Mouse (Mus musculus) kidney, postnatal 14 days (tissue): Measurements from ENCODE around the gene Ptprn2.
A peak's percentile ranks its signal among the peaks of the same experiment; 100 is the strongest.

Source experiments
- DNase-seq: peaks from one replicate; pipeline ENCODE4 v3.0.0; 2022; ENCODE audit warnings: mixed read lengths

Ptprn2 gene

GRCm38 (mm10) chr12:117078945-117079344, 593.4 kb downstream of the Ptprn2 start:
- no peak for DNase-seq

DNA sequence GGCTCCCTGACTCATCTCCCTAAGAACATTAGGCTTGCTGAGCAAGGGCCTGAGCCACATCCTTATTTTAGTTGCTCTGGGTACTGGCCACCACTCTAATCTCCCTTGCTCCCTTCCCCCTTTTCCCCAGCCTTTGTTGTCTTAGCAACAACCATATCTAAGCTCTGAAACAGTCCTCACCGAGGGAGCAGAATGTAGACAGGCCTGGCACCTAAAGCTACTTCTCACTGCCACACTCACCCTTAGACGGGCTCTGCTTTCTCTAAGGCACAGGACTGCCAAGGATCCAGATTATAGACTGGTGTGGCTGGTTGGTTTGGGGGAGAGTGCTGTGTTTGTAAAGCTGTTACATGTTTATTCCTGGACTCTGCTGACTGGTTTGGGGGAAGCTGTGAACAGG, 594.2 kb downstream of the Ptprn2 start:
- DNase-seq: no peak

GRCm38 (mm10) chr12:117083856-117084701, 598.6 kb downstream of the Ptprn2 start:
- no peak for DNase-seq

GRCm38 (mm10) chr12:117084702-117085409, 599.3 kb downstream of the Ptprn2 start:
- no peak for DNase-seq

- no peak for DNase-seq
These were observed 600.3 kb downstream of the Ptprn2 start for GRCm38 (mm10) chr12:117085661-117086335.

DNA sequence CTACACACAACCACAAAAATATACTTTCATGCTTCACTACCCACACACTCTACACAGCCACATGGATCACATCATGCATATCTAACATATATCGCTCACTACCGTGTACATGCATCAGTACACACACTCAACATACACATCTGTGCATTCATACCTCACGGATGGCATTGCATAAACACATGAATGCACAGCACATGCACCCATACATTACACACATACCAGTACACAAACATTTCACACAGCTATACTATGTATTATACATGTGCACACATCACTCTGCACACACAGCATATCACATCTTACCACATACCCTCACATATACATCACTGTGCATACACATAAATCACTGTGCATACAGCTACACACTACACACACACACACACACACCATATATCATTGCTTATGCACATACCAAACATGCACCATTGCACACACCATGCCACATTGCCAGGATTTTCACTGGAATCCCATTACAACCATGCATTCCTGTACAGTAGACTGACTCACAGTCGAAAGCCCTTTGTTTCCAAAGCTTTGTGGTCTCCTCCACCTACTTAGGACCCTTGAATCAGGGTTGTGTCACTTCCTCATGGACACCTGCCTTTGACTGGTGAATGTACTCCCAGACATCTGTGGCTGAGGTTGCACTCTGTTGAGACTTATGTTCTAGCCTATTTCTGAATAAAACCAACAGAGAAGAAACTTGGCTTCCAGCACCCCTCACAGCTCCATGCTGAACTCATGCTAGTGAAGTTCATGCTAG, 607.0 kb downstream of the Ptprn2 start:
- DNase-seq: no peak

DNA sequence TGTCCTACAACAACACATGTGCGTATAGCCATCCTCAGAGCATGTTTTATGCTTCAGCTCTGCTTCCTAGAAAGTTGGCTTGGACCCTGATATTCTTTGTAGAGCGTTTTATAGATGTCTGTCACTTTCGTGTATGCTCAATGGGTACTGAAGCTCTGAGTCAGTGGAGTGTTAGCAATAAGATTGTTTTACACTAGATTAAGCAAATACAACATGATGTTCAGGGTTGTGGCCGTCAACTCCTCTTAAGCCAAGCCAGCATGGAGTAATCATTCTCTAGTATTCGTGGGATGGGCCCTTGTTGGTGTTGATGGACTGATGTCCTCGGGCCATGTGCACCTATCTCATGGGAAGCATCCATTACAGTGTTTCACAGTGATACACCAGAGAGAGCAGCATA, 610.4 kb downstream of the Ptprn2 start:
- DNase-seq: no peak

- DNase-seq: no peak
These were observed 612.8 kb downstream of the Ptprn2 start for GRCm38 (mm10) chr12:117098295-117098694.

DNA sequence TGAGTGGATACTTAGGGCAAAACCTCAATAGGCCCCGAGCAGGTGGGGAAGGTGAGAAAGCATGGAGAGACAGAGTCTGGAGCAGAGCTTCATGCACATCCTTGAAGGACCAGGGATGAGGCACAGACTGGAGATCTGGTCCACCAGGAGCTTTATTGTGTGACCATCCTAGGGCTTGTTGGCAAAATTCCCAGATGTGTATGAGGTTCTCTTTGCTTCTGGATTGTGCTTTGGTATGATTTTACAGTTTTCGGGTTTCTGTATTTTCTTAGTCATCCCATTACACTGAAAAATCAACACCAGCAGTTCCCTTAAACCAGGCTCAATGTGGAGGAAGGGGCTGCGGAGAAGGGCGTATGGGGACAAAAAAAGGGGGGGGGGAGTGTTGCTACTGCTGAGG, 621.2 kb downstream of the Ptprn2 start:
- DNase-seq: no peak

- DNase-seq: no peak
These were observed 621.7 kb downstream of the Ptprn2 start for GRCm38 (mm10) chr12:117107143-117107616.

- no peak for DNase-seq
These were observed 629.8 kb downstream of the Ptprn2 start for GRCm38 (mm10) chr12:117115254-117115865.

- no peak for DNase-seq
These were observed 641.6 kb downstream of the Ptprn2 start for GRCm38 (mm10) chr12:117127078-117127477.

- DNase-seq: no peak
These were observed 642.0 kb downstream of the Ptprn2 start for GRCm38 (mm10) chr12:117127485-117127884.

DNA sequence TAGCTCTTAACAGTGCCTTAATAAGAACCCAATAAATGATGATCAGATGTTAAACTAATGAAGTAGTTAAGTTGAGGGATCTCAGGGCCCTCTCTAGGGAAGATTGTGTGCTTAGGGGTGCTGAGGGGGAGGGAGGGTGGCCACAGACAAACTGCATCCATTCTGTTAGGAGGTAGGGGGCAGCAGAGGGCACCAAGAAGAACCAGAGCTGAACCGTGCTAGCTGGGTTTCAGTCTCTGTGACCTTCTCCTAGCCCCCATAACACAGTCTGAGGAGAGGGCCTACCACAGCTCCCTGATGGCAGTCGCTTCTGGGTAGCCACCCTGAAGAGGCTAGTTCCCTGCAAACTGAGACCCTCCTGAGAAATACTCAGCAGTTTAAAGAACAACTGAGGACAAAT, 646.6 kb downstream of the Ptprn2 start:
- DNase-seq: peak; percentile 13

GRCm38 (mm10) chr12:117135205-117135604, 649.7 kb downstream of the Ptprn2 start:
- DNase-seq: no peak

GRCm38 (mm10) chr12:117136472-117137010, 651.0 kb downstream of the Ptprn2 start:
- DNase-seq: no peak

GRCm38 (mm10) chr12:117140901-117141300, 655.4 kb downstream of the Ptprn2 start:
- DNase-seq: no peak

GRCm38 (mm10) chr12:117141394-117141793, 655.9 kb downstream of the Ptprn2 start:
- DNase-seq: no peak

DNA sequence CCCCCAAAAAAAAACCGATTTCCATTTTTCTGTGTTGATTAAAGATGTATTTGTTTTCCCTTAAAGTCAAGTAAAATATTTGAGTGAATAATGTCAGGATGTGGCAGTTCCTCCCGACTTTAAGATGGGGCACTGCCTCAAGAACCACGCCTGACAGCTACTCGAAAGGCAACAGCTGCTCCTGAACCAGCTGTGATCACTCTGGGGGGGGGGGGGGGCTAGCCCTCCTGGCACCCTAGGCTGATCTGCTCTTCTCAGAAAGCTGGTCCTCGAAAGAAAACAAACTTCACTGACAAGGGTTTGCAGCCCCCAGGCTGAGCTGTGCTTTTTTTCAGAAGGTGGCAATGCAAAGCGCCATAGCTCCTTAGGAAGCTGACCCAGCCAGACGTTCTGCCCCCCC, 663.7 kb downstream of the Ptprn2 start:
- no peak for DNase-seq

DNA sequence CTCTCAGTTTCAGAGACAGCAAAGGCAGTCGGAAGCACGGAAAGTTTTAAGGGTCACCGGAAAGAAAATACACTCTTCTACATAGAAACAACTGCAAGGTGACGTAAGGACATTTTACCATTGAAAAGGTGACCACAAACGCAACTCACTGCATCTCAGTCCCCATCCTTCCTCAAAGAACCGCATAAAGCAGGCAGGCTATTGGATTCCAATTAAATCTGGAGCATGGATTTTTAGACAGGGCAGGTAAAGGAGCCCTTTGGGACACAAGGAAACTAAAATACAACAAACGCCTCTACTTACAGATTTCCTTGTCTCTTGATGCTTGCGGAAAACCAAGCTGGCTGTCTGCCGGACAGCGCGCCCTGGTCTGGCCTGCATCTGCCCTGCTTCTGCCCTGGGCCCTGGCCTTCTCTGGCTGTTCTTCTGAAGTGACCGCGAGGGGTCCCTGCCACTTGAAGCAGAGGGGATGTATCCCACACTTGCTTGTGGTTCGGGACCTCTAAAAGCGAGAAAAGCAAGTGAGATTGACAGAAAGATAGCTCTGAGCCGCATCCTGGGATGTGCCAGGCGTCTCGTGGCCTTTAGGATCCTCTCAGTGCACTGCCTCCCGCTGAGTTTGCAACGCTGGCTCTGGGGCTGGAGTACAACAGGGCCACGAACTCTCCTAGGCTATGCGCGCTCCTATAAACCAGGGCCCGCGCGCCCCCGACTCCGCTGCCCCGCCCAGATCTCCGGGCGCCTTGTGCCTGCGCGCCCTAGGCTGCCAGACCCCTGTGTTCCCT, 665.3 kb downstream of the Ptprn2 start:
- DNase-seq: no peak

GRCm38 (mm10) chr12:117151611-117152010, 666.1 kb downstream of the Ptprn2 start:
- no peak for DNase-seq
